Mouse (Mus musculus) left cerebral cortex, adult 2 months (tissue): ENCODE measurements around the gene Arl5a. TPM values are rescaled to one million over a fixed set of nuclear protein-coding genes. Genes with fewer than 3 reads are reported as not detected.

Experiments
- DNase-seq, 2 experiments: peaks; one replicate each; pipeline ENCODE4 v3.0.0; 2021 to 2022; ENCODE audit warnings: low spot score in 2 of 2, mixed read lengths in 1 of 2; ENCODE audit errors: extremely low spot score in 1 of 2
- H3K27ac ChIP-seq: fragments of 200-600 bp; 2 replicates; pipeline ENCODE4 v1.8.1; 2022
- H3K4me3 ChIP-seq: fragments of 200-600 bp; 2 replicates; pipeline ENCODE4 v1.8.1; 2022
- CTCF ChIP-seq: fragments of 200-600 bp; IDR thresholded peaks from 2 replicates; pipeline ENCODE4 v1.8.1; 2022; ENCODE audit warnings: antibody characterized with exemption, mild to moderate bottlenecking, moderate library complexity
- intact Hi-C: fragments of 180-260 bp; cut with DNase I; formaldehyde crosslinking; loops from one replicate; pipeline ENCODE4 v1.15.1; 2025
- total RNA-seq, 2 experiments: library from RNA; stranded (reverse); gene quantifications; 2 replicates each; pipeline ENCODE4 v1.2.3; 2021

Gene Arl5a
- total RNA-seq, 2 experiments from 2014 or later: 62.9 to 66.8 TPM

DNA sequence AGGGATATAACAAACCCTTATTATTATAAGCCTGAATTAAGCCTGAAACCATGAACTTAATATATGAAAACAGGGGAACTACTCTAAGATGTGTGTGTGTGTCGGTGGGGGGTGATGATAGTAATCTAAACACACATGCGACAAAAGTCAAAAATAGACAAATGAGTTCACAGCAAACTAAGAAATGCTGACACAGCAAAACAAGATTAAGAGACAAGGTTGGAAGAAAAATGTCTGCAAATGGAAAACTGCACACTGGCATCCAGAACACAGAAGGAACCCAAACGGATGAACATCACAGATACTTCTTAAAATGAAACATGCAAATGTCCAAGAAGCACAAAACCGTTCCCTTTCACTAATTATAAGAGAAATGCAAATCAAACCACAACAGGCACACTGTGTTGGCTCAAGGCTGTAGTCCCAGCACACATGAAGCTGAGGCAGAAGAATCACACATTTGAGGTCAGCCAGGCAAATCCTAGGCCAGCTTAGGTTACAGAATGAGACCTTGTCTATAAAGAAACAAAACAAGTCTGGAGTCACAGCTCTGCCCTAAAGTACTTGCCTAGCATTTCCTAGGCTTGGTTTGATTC is 15.8 kb upstream of the Arl5a start:
- no peak for TF ChIP-seq CTCF
- Histone ChIP-seq H3K27ac (no peak overlapping the region), H3K4me3 (no peak overlapping the region)
- intact Hi-C loops: no loop called here
- no peak for DNase-seq

DNA sequence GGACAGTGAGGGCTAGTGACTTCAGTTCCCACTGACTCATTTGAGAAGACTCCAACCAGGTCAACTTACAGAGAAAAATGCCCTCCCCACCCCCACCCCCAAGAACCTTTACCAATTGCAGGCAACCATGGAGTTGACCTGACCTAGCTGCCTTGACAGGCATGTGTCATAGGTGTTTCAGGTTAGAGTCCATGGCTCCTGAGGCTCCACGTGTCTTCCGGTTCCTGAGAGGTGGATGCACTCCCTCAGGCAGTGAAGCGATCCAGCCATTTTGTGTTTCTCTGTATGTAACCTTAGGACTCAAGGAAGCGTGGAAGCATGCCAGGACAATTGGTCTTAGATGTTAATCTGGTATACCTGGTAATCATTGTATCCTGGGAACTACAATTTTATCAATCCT is 13.7 kb upstream of the Arl5a start:
- no peak for TF ChIP-seq CTCF
- Histone ChIP-seq H3K27ac (no peak overlapping the region), H3K4me3 (no peak overlapping the region)
- no peak for DNase-seq
- intact Hi-C loops: no loop called here

DNA sequence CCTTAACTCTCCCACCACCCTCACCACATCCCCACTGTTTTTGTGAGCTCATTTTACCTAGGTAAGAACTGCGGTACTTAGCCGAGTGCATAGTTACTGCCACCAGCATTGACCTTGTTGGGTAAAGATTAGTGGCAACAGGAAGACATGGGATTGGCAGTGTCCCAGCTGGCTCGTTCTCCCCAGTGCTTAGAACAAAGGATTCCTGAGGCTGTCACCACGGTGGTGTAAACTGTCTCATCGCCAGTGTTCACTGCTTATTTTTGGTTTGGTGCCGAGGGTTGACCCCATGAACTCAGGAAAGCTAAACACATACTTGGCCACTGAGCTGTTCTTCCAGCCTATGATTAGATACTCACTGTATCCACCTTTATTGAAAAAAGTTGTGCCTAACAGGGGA is 13.3 kb upstream of the Arl5a start:
- H3K27ac ChIP-seq: no peak overlapping the region
- no peak overlapping the region for H3K4me3 ChIP-seq
- intact Hi-C loops: no loop called here
- DNase-seq: no peak
- no peak for TF ChIP-seq CTCF

DNA sequence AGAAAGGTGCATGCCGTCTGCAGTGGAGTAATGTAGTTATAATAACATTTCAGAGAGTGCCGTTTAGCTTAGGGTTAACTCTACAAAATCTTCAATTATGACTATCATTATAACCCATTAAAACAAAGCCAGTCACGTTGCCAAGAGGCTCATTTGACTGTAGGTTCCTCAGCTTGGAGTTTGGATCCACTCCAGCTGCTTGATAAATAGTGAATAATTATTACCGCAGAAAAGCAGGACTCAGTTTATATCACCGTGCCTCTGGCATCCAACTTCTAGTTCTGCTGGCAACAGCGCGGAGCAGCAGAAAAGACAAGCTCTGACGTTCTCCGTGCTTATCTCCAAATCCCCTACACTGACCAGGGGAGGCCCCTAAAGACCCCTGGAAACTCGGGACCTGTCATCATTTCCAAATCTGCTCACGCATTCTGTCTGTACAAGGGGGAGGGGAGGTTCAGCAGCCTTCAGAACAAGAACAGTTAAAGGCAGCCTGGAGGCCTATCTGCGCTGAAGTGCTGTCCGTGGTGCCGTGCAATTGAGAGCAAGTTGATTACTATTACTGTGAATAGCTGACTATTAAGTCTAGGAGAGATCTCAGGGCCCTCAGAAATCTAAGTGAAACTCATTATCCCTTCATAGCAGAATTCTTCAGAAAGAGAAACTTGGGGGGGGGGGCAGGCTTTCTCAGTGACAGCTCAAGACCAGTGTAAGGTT is 11.4 kb upstream of the Arl5a start:
- no peak for TF ChIP-seq CTCF
- no peak for DNase-seq
- H3K4me3 ChIP-seq: no peak overlapping the region
- intact Hi-C loops: no loop called here
- no peak overlapping the region for H3K27ac ChIP-seq

DNA sequence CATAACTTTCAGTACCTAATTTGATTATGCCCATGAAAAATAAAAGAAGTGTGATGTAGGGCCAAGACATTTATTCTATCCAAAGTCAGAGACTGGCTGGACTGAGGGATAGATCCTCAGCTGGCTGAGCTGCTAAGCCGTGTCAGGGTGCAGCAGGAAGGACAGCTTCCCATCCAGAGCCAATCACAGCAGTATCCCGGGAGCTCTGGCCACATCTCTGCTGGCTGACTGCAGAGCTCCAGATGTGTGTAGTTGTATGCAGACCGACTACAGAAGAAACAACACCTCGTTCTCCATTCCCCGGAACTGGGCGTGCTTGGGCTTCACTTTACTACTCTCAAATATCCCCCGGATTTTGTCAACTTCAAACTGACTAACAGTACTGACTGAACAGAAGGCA is 8.7 kb upstream of the Arl5a start:
- DNase-seq: no peak
- no peak overlapping the region for H3K27ac ChIP-seq
- H3K4me3 ChIP-seq: no peak overlapping the region
- TF ChIP-seq CTCF: no peak
- intact Hi-C loops: no loop called here

DNA sequence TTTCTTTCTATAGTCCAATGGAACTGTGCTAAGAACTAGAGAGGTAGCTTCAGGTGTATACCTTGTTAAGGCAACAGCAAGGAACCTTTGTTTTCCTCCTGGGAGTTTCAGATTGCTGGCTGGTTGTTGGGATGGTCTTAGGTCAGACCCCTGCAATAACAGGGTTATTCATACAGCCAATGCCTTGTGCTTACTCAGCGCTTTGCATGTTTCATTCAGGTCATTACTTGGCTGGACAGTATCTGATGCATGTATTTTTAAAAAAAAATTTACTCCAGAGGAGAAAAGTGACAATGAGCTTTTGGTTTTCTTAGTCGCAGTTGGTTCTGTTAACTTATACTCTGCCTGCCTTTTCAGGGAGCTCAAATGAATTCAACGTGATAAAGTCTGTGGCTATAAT is 2.7 kb upstream of the Arl5a start:
- intact Hi-C loops: no loop called here
- Histone ChIP-seq H3K27ac (no peak overlapping the region), H3K4me3 (no peak overlapping the region)
- DNase-seq: peak in 1 of 2 experiments; percentile 6
- no peak for TF ChIP-seq CTCF

- intact Hi-C loops: no loop called here
- no peak for TF ChIP-seq CTCF
- peak in 1 of 2 experiments; percentile 5 for DNase-seq
- H3K4me3 ChIP-seq: no peak overlapping the region
- H3K27ac ChIP-seq: no peak overlapping the region
Observed at GRCm38 (mm10) chr2:52426041-52426440, 1.3 kb upstream of the Arl5a start.

GRCm38 (mm10) chr2:52425523-52425795 is 758 bp upstream of the Arl5a start:
- peak overlapping the region; percentile 94 for H3K4me3 ChIP-seq
- peak overlapping the region; percentile 88 for H3K27ac ChIP-seq
- no peak for DNase-seq
- intact Hi-C loops: loop anchor here (2.0 kb wide), 2 partner anchors 133 to 165 kb away; no protein-coding TSS in a partner anchor
- no peak for TF ChIP-seq CTCF

- intact Hi-C loops: loop anchor here (2.0 kb wide), 2 partner anchors 135 to 167 kb away; no protein-coding TSS in a partner anchor
- H3K4me3 ChIP-seq: peak overlapping the region; percentile 94
- DNase-seq: peak in 1 of 2 experiments; percentile 49
- peak overlapping the region; percentile 79 for H3K27ac ChIP-seq
- no peak for TF ChIP-seq CTCF
Observed at GRCm38 (mm10) chr2:52424248-52424728, 413 bp downstream of the Arl5a start.

DNA sequence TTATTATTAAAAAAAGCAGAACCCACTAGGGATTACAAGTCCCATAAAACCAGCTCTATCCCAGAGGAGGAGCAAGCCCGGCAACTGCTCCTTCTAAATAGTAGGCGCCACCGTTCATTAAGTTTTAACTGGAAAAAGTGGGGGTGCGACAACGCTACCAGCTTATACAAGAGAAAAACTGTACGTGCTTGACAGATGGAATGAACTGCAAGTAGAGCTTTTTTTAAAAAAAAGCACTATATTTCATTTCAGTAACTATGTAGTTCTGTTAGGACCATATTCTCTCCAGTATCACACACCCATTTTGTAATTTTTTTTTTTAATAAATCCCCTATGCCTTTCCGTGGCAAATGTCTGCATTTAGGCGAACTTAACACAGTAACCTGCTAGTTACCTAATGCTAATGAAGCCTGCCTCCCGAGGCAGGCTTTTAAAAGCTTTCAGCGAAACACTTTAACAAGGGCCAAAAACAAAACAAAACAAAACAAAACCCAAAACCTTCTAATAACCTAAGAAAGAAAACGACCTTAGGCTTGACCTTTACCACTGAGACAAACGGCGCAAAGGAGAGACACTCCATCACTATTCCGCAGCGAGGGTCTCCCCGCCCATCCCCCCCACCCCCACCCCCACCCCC is 972 bp downstream of the Arl5a start:
- Histone ChIP-seq H3K4me3 (peak overlapping the region; percentile 94), H3K27ac (no peak overlapping the region)
- TF ChIP-seq CTCF: no peak
- intact Hi-C loops: loop anchor here (2.0 kb wide), 2 partner anchors 135 to 167 kb away; no protein-coding TSS in a partner anchor
- DNase-seq: peak in 1 of 2 experiments; percentile 9

DNA sequence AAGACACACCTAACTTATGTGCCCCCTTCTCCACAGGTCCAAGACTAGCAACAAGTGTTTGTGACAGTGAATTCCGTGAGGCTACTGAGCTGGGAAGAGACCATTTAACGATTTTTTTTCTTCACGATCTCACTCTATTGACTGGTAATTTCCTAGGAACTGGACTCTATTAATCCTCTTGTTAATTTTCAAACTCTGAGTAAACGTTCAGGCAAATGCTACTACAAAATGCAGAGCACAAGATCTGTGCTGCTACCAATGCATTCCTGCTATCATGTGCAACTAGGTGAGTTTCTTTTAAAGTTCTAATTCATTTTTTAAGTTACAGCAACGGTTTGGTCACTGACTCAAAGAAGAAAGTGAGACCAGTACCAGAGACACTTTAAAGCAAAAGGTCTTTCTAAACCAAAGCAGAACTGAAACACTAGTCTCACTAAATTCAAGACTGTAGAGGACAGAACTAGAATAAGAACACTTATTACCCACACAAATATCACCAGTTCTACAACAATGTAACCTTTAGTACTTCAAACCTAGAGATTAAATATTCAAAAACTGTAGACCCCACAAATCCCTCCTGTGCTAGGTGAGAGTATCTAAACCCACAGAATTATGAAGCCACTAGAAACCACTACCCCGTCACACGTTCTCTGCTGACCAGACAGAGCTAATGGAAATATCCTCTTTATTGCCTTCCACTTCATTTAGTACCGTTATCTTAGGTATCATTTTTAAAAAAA is 1.7 kb downstream of the Arl5a start:
- Histone ChIP-seq H3K4me3 (peak overlapping the region; percentile 94), H3K27ac (no peak overlapping the region)
- DNase-seq: no peak
- intact Hi-C loops: no loop called here
- no peak for TF ChIP-seq CTCF

DNA sequence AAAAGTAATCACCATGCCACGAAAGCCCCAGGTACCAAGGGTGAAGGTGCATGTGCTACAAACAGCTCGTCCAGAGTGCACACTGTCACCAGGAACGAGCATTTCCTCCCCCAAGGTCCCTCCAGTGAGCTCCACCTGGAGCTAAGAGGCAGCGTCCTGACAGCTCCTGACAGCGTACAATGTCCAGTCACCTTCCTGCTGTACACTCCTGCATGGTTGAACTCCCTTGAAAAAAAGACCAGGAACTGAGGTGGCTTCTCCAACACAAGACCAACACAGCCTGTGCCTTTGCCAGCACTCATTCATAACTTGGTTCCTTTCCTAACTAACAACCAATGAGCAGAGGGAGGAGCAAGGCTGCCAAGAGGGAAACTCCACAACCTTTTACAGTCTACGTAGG is 3.5 kb downstream of the Arl5a start:
- intact Hi-C loops: no loop called here
- no peak for TF ChIP-seq CTCF
- Histone ChIP-seq H3K27ac (no peak overlapping the region), H3K4me3 (no peak overlapping the region)
- peak in 1 of 2 experiments; percentile 8 for DNase-seq
